Mouse (Mus musculus) lung, adult 18-20 months (tissue): ENCODE measurements at regions not wholly inside any gene's neighbourhood (a gene's known extent, or its start where the extent isn't known, plus 50 kb on each side); places are given as distances from the start of the nearest gene placed in this dataset.

ENCODE experiments used
- DNase-seq, 2 experiments: peaks; one replicate each; pipeline ENCODE4 v3.0.0; 2022; ENCODE audit warnings: mixed read lengths in 2 of 2

GRCm38 (mm10) chr4:64622771-64623170 lies 501.2 kb upstream of the Pappa start:
- no peak for DNase-seq

- DNase-seq: no peak
Measured at GRCm38 (mm10) chr4:64632189-64632588, 491.8 kb upstream of the Pappa start.

GRCm38 (mm10) chr4:64635256-64635962 lies 488.6 kb upstream of the Pappa start:
- no peak for DNase-seq

GRCm38 (mm10) chr4:64640056-64640455 lies 483.9 kb upstream of the Pappa start:
- no peak for DNase-seq

- no peak for DNase-seq
Measured at GRCm38 (mm10) chr4:64640976-64641375, 483.0 kb upstream of the Pappa start.

GRCm38 (mm10) chr4:64645141-64645540 lies 478.8 kb upstream of the Pappa start:
- no peak for DNase-seq

GRCm38 (mm10) chr4:64654157-64654556 lies 469.8 kb upstream of the Pappa start:
- no peak for DNase-seq

GRCm38 (mm10) chr4:64655534-64655933 lies 468.4 kb upstream of the Pappa start:
- DNase-seq: no peak

DNA sequence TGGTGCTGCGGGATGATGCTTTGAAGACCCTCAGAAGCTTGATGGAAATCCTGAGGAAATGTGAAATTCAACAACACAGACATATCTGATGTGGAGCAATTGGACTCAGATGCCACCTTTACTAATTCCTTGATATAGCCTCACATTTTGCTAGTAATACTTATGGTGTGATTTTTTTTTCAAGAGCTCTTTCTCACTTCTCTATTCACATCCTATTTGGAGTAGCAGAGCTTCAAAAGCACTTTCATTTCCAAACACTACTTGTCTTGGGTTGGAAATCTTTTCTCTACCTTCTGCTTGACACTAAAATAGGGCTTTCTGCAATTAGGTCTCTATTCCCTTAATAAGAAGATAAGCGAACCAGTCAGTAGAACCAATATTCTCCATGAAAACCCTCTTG lies 460.3 kb upstream of the Pappa start:
- DNase-seq: no peak

DNA sequence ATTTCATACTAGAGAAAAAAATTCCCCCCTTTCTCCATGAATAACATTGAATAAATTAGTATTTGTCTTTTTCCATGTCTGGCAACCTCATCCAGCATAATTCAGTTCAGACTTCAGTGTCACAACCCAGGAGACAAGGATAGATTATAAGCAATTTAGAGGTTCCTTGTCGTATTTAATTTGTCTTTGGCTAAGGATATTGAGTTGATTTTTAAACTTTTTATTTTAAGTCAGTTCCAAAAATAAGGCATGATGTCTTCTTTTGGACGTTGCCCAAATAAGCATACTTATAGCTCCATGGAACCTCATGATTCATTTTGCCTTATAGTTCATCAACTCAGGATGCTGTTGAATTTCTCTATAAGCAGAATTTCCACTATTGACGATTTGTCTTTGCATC lies 456.0 kb upstream of the Pappa start:
- DNase-seq: no peak

- no peak for DNase-seq
Measured at GRCm38 (mm10) chr4:64669722-64670121, 454.3 kb upstream of the Pappa start.

- no peak for DNase-seq
Measured at GRCm38 (mm10) chr4:64676438-64676837, 447.5 kb upstream of the Pappa start.

DNA sequence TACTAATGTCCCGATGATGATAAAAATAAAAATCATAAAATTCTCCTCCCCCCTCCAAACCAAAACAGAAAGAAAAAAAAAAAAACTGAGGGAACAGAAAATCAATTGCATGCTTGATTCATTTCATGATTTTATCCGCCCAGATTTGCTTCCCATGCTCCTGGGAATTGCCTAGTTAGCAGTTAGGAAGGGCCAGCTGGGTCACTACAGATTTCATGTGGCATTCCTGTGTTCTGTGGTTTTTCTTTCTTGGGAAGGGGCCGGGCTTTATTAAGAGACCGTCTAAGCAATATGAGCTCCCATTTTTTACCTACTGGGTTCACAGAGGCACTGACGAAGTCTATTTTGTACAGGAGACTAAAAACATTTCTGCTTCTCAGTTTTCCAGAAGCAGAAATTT lies 447.1 kb upstream of the Pappa start:
- no peak for DNase-seq

- DNase-seq: no peak
Measured at GRCm38 (mm10) chr4:64684654-64685053, 439.3 kb upstream of the Pappa start.

GRCm38 (mm10) chr4:64696134-64696533 lies 427.8 kb upstream of the Pappa start:
- no peak for DNase-seq

- DNase-seq: no peak
Measured at GRCm38 (mm10) chr4:64723296-64723695, 400.7 kb upstream of the Pappa start.

GRCm38 (mm10) chr4:64724851-64725250 lies 399.1 kb upstream of the Pappa start:
- DNase-seq: no peak

DNA sequence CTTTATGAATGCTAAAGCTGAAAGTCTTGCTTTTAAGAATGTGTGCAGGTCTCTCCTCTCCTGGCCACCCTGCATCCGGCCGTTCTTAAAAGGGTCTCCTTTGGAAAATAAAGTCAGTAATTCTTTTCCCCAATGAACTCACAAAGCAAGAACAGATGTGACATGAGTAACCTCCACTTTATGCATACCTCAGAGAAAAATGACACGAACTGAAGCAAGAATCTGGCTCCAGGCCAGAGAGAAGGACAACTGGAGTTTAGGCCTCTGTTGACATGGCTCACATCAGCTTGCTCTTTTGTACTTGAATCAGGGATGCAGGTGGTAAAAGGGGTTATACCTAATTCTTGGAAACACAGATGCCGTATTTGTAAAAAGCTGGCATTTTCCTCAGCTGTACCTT lies 368.0 kb upstream of the Pappa start:
- no peak for DNase-seq

GRCm38 (mm10) chr4:64768610-64769009 lies 355.4 kb upstream of the Pappa start:
- DNase-seq: no peak

GRCm38 (mm10) chr4:64803886-64804285 lies 320.1 kb upstream of the Pappa start:
- DNase-seq: peak in 1 of 2 experiments; percentile 27

GRCm38 (mm10) chr4:64804996-64805395 lies 319.0 kb upstream of the Pappa start:
- DNase-seq: no peak

- no peak for DNase-seq
Measured at GRCm38 (mm10) chr4:64807148-64807547, 316.8 kb upstream of the Pappa start.

DNA sequence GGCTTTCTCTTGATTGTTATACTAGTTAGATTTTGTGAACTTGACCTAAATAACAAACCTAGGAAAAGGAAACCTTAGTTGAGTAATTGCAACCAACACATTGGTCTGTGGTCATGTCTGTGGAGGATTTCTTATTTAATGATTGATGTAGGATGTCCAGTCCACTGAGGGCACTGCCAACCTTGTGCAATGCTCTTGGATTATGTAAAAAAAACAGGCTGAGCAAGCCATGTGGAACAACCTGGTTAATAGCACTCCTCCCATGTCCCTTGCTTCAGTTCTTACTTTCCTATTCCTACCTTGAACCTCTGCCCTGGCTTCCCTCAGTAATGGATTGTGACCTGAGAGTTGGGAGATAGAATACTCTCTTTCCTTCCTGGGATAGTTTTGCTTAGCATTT lies 312.0 kb upstream of the Pappa start:
- DNase-seq: no peak

GRCm38 (mm10) chr4:64812812-64813211 lies 311.2 kb upstream of the Pappa start:
- no peak for DNase-seq

GRCm38 (mm10) chr4:64832882-64833281 lies 291.1 kb upstream of the Pappa start:
- no peak for DNase-seq
